Mouse (Mus musculus): ENCODE results near the gene Itpripl2. TPM values are rescaled to one million over a fixed set of nuclear protein-coding genes. Genes with fewer than 3 reads are reported as not detected.
A peak's percentile ranks its signal among the peaks of the same experiment; 100 is the strongest.

The Itpripl2 gene
- polyA plus RNA-seq, 1 experiment from 2014 or later = 2.2 TPM

- Histone ChIP-seq H3K27ac (peak within 1 kb of the TSS; percentile 64), H3K27me3 (ENCODE audit: insufficient read depth, poor library complexity, severe bottlenecking) (peaks cover 62% of the 10 kb centered on the region), H3K36me3 (no peaks in the 10 kb centered on the region), H3K4me1 (peaks cover 22% of the 10 kb centered on the region), H3K9me3 (no peaks in the 10 kb centered on the region), H3K4me3 (peak within 1 kb of the TSS; percentile 73)
- 1% methylated on average over 52 of the region's 58 CpGs for WGBS
- peak; percentile 88 for DNase-seq (ENCODE audit: low spot score)
Observed at GRCm38 (mm10) chr7:118448134-118448967, 43.4 kb downstream of the Itpripl2 start, which contains the start of gene Syt17. Gene Syt17 (minus strand): TSS chr7:118448222.

GRCm38 (mm10) chr7:118447291-118448133 lies 44.3 kb downstream of the Itpripl2 start:
- WGBS = under 1% methylated on average over 65 of the region's 65 CpGs
- peaks cover 68% of the 10 kb centered on the region for H3K27me3 ChIP-seq (ENCODE audit: insufficient read depth, poor library complexity, severe bottlenecking)
- no peak for DNase-seq (ENCODE audit: low spot score)

GRCm38 (mm10) chr7:118443895-118444485 lies 47.8 kb downstream of the Itpripl2 start:
- no peak for DNase-seq (ENCODE audit: low spot score)
- H3K4me3 ChIP-seq = no peak overlapping the region
- H3K36me3 ChIP-seq = no peaks in the 10 kb centered on the region
- H3K4me1 ChIP-seq = peaks cover 27% of the 10 kb centered on the region
- peaks cover 76% of the 10 kb centered on the region for H3K27me3 ChIP-seq (ENCODE audit: insufficient read depth, poor library complexity, severe bottlenecking)
- H3K9me3 ChIP-seq = no peaks in the 10 kb centered on the region
- H3K27ac ChIP-seq = no peak overlapping the region
- WGBS = 39% methylated on average over 7 of the region's 7 CpGs

More at GRCm38 (mm10) chr7:118447291-118448133, 44.3 kb downstream of the Itpripl2 start:
- H3K4me3 ChIP-seq = peak overlapping the region; percentile 73
- H3K27ac ChIP-seq = peak overlapping the region; percentile 64
- H3K9me3 ChIP-seq = no peaks in the 10 kb centered on the region
- H3K4me1 ChIP-seq = peaks cover 27% of the 10 kb centered on the region
- no peaks in the 10 kb centered on the region for H3K36me3 ChIP-seq

- Histone ChIP-seq H3K27ac (no peak overlapping the region), H3K9me3 (no peaks in the 10 kb centered on the region), H3K4me1 (peaks cover 24% of the 10 kb centered on the region), H3K27me3 (ENCODE audit: insufficient read depth, poor library complexity, severe bottlenecking) (peaks cover 75% of the 10 kb centered on the region), H3K36me3 (no peaks in the 10 kb centered on the region), H3K4me3 (no peak overlapping the region)
- WGBS = 1% methylated on average over 9 of the region's 9 CpGs
- no peak for DNase-seq (ENCODE audit: low spot score)
Observed at GRCm38 (mm10) chr7:118443371-118443770, 48.4 kb downstream of the Itpripl2 start.

GRCm38 (mm10) chr7:118441535-118441934 lies 50.2 kb downstream of the Itpripl2 start:
- Histone ChIP-seq H3K27ac (no peak overlapping the region), H3K9me3 (no peaks in the 10 kb centered on the region), H3K4me3 (no peak overlapping the region), H3K4me1 (peaks cover 7% of the 10 kb centered on the region; the same call in 1 of the 2 replicates), H3K36me3 (no peaks in the 10 kb centered on the region), H3K27me3 (ENCODE audit: insufficient read depth, poor library complexity, severe bottlenecking) (peaks cover 60% of the 10 kb centered on the region)
- 67% methylated on average over 6 of the region's 6 CpGs for WGBS
- DNase-seq (ENCODE audit: low spot score) = no peak

GRCm38 (mm10) chr7:118437101-118437802 lies 54.5 kb downstream of the Itpripl2 start:
- Histone ChIP-seq H3K36me3 (no peaks in the 10 kb centered on the region), H3K4me1 (no peaks in the 10 kb centered on the region), H3K27me3 (ENCODE audit: insufficient read depth, poor library complexity, severe bottlenecking) (peaks cover 19% of the 10 kb centered on the region; the same call in 1 of the 2 replicates), H3K9me3 (no peaks in the 10 kb centered on the region), H3K4me3 (no peak overlapping the region), H3K27ac (no peak overlapping the region)
- 54% methylated on average over 7 of the region's 7 CpGs for WGBS
- no peak for DNase-seq (ENCODE audit: low spot score)

Other genes starting within 250 kb of the Itpripl2 start
- 12.4 and 13.6 TPM in 2 replicates for gene Smg1, start 248.3 kb downstream of the Itpripl2 start, polyA plus RNA-seq (2016; fragmentation: Nextera tagmentation; extraction: Ambion mirVana)
- gene Syt17, start 43.8 kb downstream of the Itpripl2 start, polyA plus RNA-seq (2016; fragmentation: Nextera tagmentation; extraction: Ambion mirVana) = 0.74 and 1.3 TPM in 2 replicates
- gene Coq7, start 41.4 kb upstream of the Itpripl2 start, polyA plus RNA-seq (2016; fragmentation: Nextera tagmentation; extraction: Ambion mirVana) = 151 and 174 TPM in 2 replicates
- 2.1 and 2.8 TPM in 2 replicates for gene Tmc7, start 92.8 kb upstream of the Itpripl2 start, polyA plus RNA-seq (2016; fragmentation: Nextera tagmentation; extraction: Ambion mirVana)
- gene Tmc5, start 105.3 kb upstream of the Itpripl2 start, polyA plus RNA-seq (2016; fragmentation: Nextera tagmentation; extraction: Ambion mirVana) = 0.05 TPM in 1 of 2 replicates, not detected in the other
- 64.6 and 64.9 TPM in 2 replicates for gene Gde1, start 213.8 kb upstream of the Itpripl2 start, polyA plus RNA-seq (2016; fragmentation: Nextera tagmentation; extraction: Ambion mirVana)
- 10.2 and 11.3 TPM in 2 replicates for gene Ccp110, start 220.6 kb upstream of the Itpripl2 start, polyA plus RNA-seq (2016; fragmentation: Nextera tagmentation; extraction: Ambion mirVana)
- 52.3 and 56.3 TPM in 2 replicates for gene Vps35l, start 248.3 kb upstream of the Itpripl2 start, polyA plus RNA-seq (2016; fragmentation: Nextera tagmentation; extraction: Ambion mirVana)

Data from heart, embryonic 10.5 days (tissue).